Mouse (Mus musculus): Measurements from ENCODE around the gene Ndufs4. TPM values are rescaled to one million over a fixed set of nuclear protein-coding genes. Genes with fewer than 3 reads are reported as not detected.

Gene Ndufs4
- polyA plus RNA-seq, 1 experiment from 2014 or later: 258 TPM

GRCm38 (mm10) chr13:114392501-114392900, 4.4 kb upstream of the Ndufs4 start:
- no peak for DNase-seq (ENCODE audit: extremely low spot score, low spot score)
- peaks cover 15% of the 10 kb centered on the region for H3K4me1 ChIP-seq
- H3K27me3 ChIP-seq (ENCODE audit: poor library complexity, severe bottlenecking): no peaks in the 10 kb centered on the region
- no peaks in the 10 kb centered on the region for H3K9me3 ChIP-seq
- no peak overlapping the region for H3K4me3 ChIP-seq
- no peaks in the 10 kb centered on the region for H3K36me3 ChIP-seq (replicated peaks)
- no peak overlapping the region for H3K27ac ChIP-seq

- under 1% methylated on average over 37 of the region's 37 CpGs for WGBS
- no peaks in the 10 kb centered on the region for H3K27me3 ChIP-seq (ENCODE audit: poor library complexity, severe bottlenecking)
- H3K4me1 ChIP-seq: peaks cover 14% of the 10 kb centered on the region
- H3K4me3 ChIP-seq: peak overlapping the region; percentile 82
- H3K27ac ChIP-seq: peak overlapping the region; percentile 92
- no peaks in the 10 kb centered on the region for H3K9me3 ChIP-seq
- peak; percentile 86 for DNase-seq (ENCODE audit: extremely low spot score, low spot score)
- H3K36me3 ChIP-seq (replicated peaks): peaks cover 15% of the 10 kb centered on the region
Observed at GRCm38 (mm10) chr13:114387521-114388171, 412 bp downstream of the Ndufs4 start.

GRCm38 (mm10) chr13:114387074-114387487, 977 bp downstream of the Ndufs4 start:
- Histone ChIP-seq H3K9me3 (no peaks in the 10 kb centered on the region), H3K4me3 (peak overlapping the region; percentile 82), H3K27ac (peak overlapping the region; percentile 92), H3K27me3 (ENCODE audit: poor library complexity, severe bottlenecking) (no peaks in the 10 kb centered on the region), H3K4me1 (peaks cover 14% of the 10 kb centered on the region), H3K36me3 (replicated peaks) (peaks cover 21% of the 10 kb centered on the region)
- no peak for DNase-seq (ENCODE audit: extremely low spot score, low spot score)
- WGBS: 10% methylated on average over 10 of the region's 10 CpGs

- H3K27ac ChIP-seq: no peak overlapping the region
- 78% methylated on average over 4 of the region's 4 CpGs for WGBS
Observed at GRCm38 (mm10) chr13:114376511-114376910, 11.5 kb downstream of the Ndufs4 start.

GRCm38 (mm10) chr13:114362086-114362485, 26.0 kb downstream of the Ndufs4 start:
- H3K27ac ChIP-seq: no peak overlapping the region
- peaks cover 15% of the 10 kb centered on the region for H3K36me3 ChIP-seq (replicated peaks)
- no peak overlapping the region for H3K4me3 ChIP-seq
- no peaks in the 10 kb centered on the region for H3K27me3 ChIP-seq (ENCODE audit: poor library complexity, severe bottlenecking)
- no peaks in the 10 kb centered on the region for H3K4me1 ChIP-seq
- no peaks in the 10 kb centered on the region for H3K9me3 ChIP-seq
- DNase-seq (ENCODE audit: extremely low spot score, low spot score): no peak
- 91% methylated on average over 3 of the region's 3 CpGs for WGBS

More at GRCm38 (mm10) chr13:114376511-114376910, 11.5 kb downstream of the Ndufs4 start:
- H3K4me1 ChIP-seq: no peaks in the 10 kb centered on the region
- H3K4me3 ChIP-seq: no peak overlapping the region
- H3K27me3 ChIP-seq (ENCODE audit: poor library complexity, severe bottlenecking): no peaks in the 10 kb centered on the region
- no peak for DNase-seq (ENCODE audit: extremely low spot score, low spot score)
- H3K9me3 ChIP-seq: peaks cover 14% of the 10 kb centered on the region
- H3K36me3 ChIP-seq (replicated peaks): peaks cover 50% of the 10 kb centered on the region

- whole genome bisulfite sequencing: 73% methylated on average over 8 of the region's 8 CpGs
- H3K27ac ChIP-seq: no peak overlapping the region
- H3K36me3 ChIP-seq (replicated peaks): 0 out of 2 replicates have a peak, but pooled peaks cover 4% of the 10 kb centered on the region
- DNase-seq (ENCODE audit: extremely low spot score, low spot score): no peak
- H3K4me3 ChIP-seq: no peak overlapping the region
- no peaks in the 10 kb centered on the region for H3K27me3 ChIP-seq (ENCODE audit: poor library complexity, severe bottlenecking)
- H3K4me1 ChIP-seq: peaks cover 11% of the 10 kb centered on the region
- no peaks in the 10 kb centered on the region for H3K9me3 ChIP-seq
Observed at GRCm38 (mm10) chr13:114351321-114351946, 36.6 kb downstream of the Ndufs4 start.

- Histone ChIP-seq H3K9me3 (no peaks in the 10 kb centered on the region), H3K4me1 (peaks cover 46% of the 10 kb centered on the region), H3K27me3 (ENCODE audit: poor library complexity, severe bottlenecking) (no peaks in the 10 kb centered on the region), H3K4me3 (no peak overlapping the region), H3K36me3 (replicated peaks) (no peaks in the 10 kb centered on the region), H3K27ac (no peak overlapping the region)
- no peak for DNase-seq (ENCODE audit: extremely low spot score, low spot score)
- whole genome bisulfite sequencing: 78% methylated on average over 13 of the region's 13 CpGs
Observed at GRCm38 (mm10) chr13:114344979-114345712, 42.9 kb downstream of the Ndufs4 start.

GRCm38 (mm10) chr13:114344220-114344973, 43.7 kb downstream of the Ndufs4 start:
- no peak overlapping the region for H3K27ac ChIP-seq
- no peak for DNase-seq (ENCODE audit: extremely low spot score, low spot score)
- no peaks in the 10 kb centered on the region for H3K9me3 ChIP-seq
- no peaks in the 10 kb centered on the region for H3K36me3 ChIP-seq (replicated peaks)
- peaks cover 46% of the 10 kb centered on the region for H3K4me1 ChIP-seq
- WGBS: 78% methylated on average over 3 of the region's 3 CpGs
- H3K27me3 ChIP-seq (ENCODE audit: poor library complexity, severe bottlenecking): no peaks in the 10 kb centered on the region
- no peak overlapping the region for H3K4me3 ChIP-seq

- 27% methylated on average over 8 of the region's 8 CpGs for WGBS
- no peak overlapping the region for H3K27ac ChIP-seq
Observed at GRCm38 (mm10) chr13:114343001-114343400, 45.1 kb downstream of the Ndufs4 start.

GRCm38 (mm10) chr13:114319835-114320389, 68.1 kb downstream of the Ndufs4 start:
- WGBS: 81% methylated on average over 2 of the region's 2 CpGs
- Histone ChIP-seq H3K36me3 (replicated peaks) (peaks cover 16% of the 10 kb centered on the region), H3K27me3 (ENCODE audit: poor library complexity, severe bottlenecking) (no peaks in the 10 kb centered on the region), H3K4me1 (peaks cover 7% of the 10 kb centered on the region), H3K9me3 (no peaks in the 10 kb centered on the region), H3K4me3 (no peak overlapping the region), H3K27ac (no peak overlapping the region)
- DNase-seq (ENCODE audit: extremely low spot score, low spot score): no peak

More at GRCm38 (mm10) chr13:114343001-114343400, 45.1 kb downstream of the Ndufs4 start:
- Histone ChIP-seq H3K36me3 (replicated peaks) (no peaks in the 10 kb centered on the region), H3K4me3 (no peak overlapping the region), H3K27me3 (ENCODE audit: poor library complexity, severe bottlenecking) (no peaks in the 10 kb centered on the region), H3K9me3 (no peaks in the 10 kb centered on the region), H3K4me1 (peaks cover 46% of the 10 kb centered on the region)
- no peak for DNase-seq (ENCODE audit: extremely low spot score, low spot score)

- peaks cover 7% of the 10 kb centered on the region for H3K4me1 ChIP-seq
- peaks cover 18% of the 10 kb centered on the region for H3K36me3 ChIP-seq (replicated peaks)
- no peak overlapping the region for H3K27ac ChIP-seq
- no peaks in the 10 kb centered on the region for H3K27me3 ChIP-seq (ENCODE audit: poor library complexity, severe bottlenecking)
- DNase-seq (ENCODE audit: extremely low spot score, low spot score): no peak
- H3K9me3 ChIP-seq: no peaks in the 10 kb centered on the region
- no peak overlapping the region for H3K4me3 ChIP-seq
Observed at GRCm38 (mm10) chr13:114319136-114319535, 68.9 kb downstream of the Ndufs4 start.

GRCm38 (mm10) chr13:114315374-114315773, 72.7 kb downstream of the Ndufs4 start:
- no peaks in the 10 kb centered on the region for H3K9me3 ChIP-seq
- H3K27me3 ChIP-seq (ENCODE audit: poor library complexity, severe bottlenecking): no peaks in the 10 kb centered on the region
- 98% methylated on average over 3 of the region's 3 CpGs for WGBS
- H3K36me3 ChIP-seq (replicated peaks): peaks cover 27% of the 10 kb centered on the region
- H3K4me3 ChIP-seq: no peak overlapping the region
- no peak overlapping the region for H3K27ac ChIP-seq
- DNase-seq (ENCODE audit: extremely low spot score, low spot score): no peak
- peaks cover 7% of the 10 kb centered on the region for H3K4me1 ChIP-seq
